Mouse (Mus musculus) thymus, adult 2 months (tissue): Measurements from ENCODE around the gene Pex13.

Experiments used
- CTCF ChIP-seq: fragments of 200-500 bp; IDR thresholded peaks from 2 replicates; pipeline ENCODE4 v1.5.1; 2012; ENCODE audit warnings: mild to moderate bottlenecking, control low read depth, low read length, moderate library complexity, borderline replicate concordance; ENCODE audit not compliant: control insufficient read depth, poor library complexity, insufficient read depth; ENCODE audit errors: extremely low read depth
- POLR2A ChIP-seq: fragments of 200-500 bp; IDR thresholded peaks from 2 replicates; pipeline ENCODE4 v1.6.1; 2012; ENCODE audit warnings: mild to moderate bottlenecking, low read length, control low read depth, moderate library complexity; ENCODE audit not compliant: control insufficient read depth, poor library complexity, insufficient read depth; ENCODE audit errors: extremely low read depth

DNA sequence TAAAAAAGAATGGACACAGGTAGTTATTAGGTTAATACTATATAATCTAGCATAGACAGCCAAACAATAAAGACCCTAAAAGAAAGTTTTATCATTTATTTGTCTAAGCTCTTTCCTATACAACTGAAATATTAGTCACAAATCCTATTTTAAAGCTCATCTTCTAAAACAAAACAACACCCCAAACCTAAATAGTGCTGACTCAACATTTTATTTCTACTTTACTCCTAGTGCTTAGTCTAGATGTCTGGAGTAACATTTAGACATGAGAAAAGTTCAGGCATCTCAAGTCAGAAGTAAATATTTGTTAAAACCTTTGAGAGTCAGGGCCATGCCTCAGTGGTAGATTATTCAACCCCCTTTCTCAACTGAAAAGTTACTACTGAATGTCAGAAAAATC lies 18.3 kb downstream of the Pex13 start:
- TF ChIP-seq POLR2A (no peak), CTCF (no peak)
